Mouse (Mus musculus): ENCODE measurements at regions not wholly inside any gene's neighbourhood (a gene's known extent, or its start where the extent isn't known, plus 50 kb on each side); places are given as distances from the start of the nearest gene placed in this dataset.

- TF ChIP-seq CTCF (IDR thresholded peaks at IDR 0.05; ENCODE audit: borderline replicate concordance, extremely low read depth, insufficient read depth, insufficient read length) (no peak), POLR2A (IDR thresholded peaks at IDR 0.05; ENCODE audit: borderline replicate concordance, extremely low read depth, insufficient read depth, insufficient read length, poor library complexity, severe bottlenecking) (no peak)
Measured at GRCm38 (mm10) chr9:33717614-33718013, 768.1 kb upstream of the Kirrel3 start.

All from brain, embryonic 14.5 days (tissue).